Comparison of ENCODE assay signal across 20 mouse cellular contexts in the genomic region with DNA sequence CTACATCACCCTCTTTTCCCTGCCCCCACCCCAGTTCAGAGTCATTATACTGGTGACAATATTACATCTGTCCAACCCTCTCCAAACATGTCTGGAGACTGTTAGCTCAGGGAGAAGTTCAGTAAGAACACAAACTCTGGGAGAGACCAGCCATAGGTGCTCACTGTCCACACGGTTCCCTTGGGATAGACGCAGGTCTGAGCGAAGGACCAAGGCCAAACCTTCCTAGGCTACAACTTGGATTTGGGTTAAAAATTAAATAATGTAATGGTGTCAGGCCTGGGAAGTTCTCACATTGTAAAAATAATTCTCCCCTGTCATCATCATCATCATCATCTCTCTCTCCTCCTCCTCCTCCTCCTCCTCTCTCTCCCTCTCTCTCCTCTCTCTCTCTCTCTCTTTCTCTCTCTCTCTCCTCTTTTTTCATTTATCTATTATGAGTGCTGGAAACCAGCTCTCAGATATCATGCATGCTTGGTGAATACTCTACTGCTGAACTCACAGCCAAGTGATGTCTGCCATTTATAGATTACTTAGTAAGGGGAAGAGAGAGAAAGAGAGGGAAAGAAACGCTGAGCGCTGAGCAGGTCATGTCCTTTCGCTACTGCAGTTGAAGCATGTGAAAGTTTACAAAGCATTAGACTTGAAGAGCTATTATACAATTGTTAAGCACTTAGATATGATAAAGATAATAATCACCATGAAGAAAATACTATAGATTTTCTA.
"Had no signal": no experiment of that assay in that cellular context is flagged by ENCODE, and none has a peak within 500 bp of the region (broad histone marks: within the 10 kb centered on the region; RNA-seq: fewer than 3 reads in every experiment).

No protein-coding gene starts in this region.

- H3K27me3 ChIP-seq: heart, embryonic 12.5 days; hindbrain, embryonic 13.5 days; hindbrain, embryonic 15.5 days; limb, embryonic 13.5 days; limb, embryonic 15.5 days; liver, embryonic 12.5 days had no signal

- H3K4me1 ChIP-seq: limb, embryonic 15.5 days; liver, embryonic 12.5 days had no signal

- H3K9me3 ChIP-seq: heart, embryonic 10.5 days; heart, embryonic 12.5 days; hindbrain, embryonic 13.5 days; hindbrain, embryonic 15.5 days; limb, embryonic 13.5 days; limb, embryonic 15.5 days; liver, embryonic 12.5 days had no signal

- H3K4me2 ChIP-seq: heart, embryonic 12.5 days; hindbrain, embryonic 13.5 days; hindbrain, embryonic 15.5 days; limb, embryonic 13.5 days; limb, embryonic 15.5 days; liver, embryonic 12.5 days had no signal

- H3K4me3 ChIP-seq: heart, embryonic 10.5 days; heart, embryonic 12.5 days; hindbrain, embryonic 13.5 days; hindbrain, embryonic 15.5 days; limb, embryonic 13.5 days; limb, embryonic 15.5 days; liver, embryonic 12.5 days had no signal

- DNase-seq: forebrain, postnatal 0 days; gastrocnemius, postnatal 14 days; gastrocnemius, postnatal 36 days; heart, adult 18-20 months; heart, postnatal 10 days; layer of hippocampus, adult 9-11 months; layer of hippocampus, postnatal 36 days; left cerebral cortex, postnatal 4 days; lung, adult 18-20 months had no signal

- ATAC-seq: forebrain, postnatal 0 days; hindbrain, postnatal 0 days; intestine, embryonic 16.5 days; liver, embryonic 12.5 days had no signal

- H3K9ac ChIP-seq: forebrain, postnatal 0 days; heart, embryonic 12.5 days; hindbrain, embryonic 13.5 days; hindbrain, embryonic 15.5 days; limb, embryonic 13.5 days; limb, embryonic 15.5 days; liver, embryonic 12.5 days; liver, embryonic 14.5 days had no signal

- H3K36me3 ChIP-seq: heart, embryonic 10.5 days; heart, embryonic 12.5 days; hindbrain, embryonic 13.5 days; hindbrain, embryonic 15.5 days; limb, embryonic 13.5 days; limb, embryonic 15.5 days; liver, embryonic 12.5 days had no signal

- H3K27ac ChIP-seq: heart, embryonic 10.5 days; hindbrain, embryonic 13.5 days; hindbrain, embryonic 15.5 days; hindbrain, postnatal 0 days; kidney, postnatal 0 days; limb, embryonic 13.5 days; limb, embryonic 15.5 days; liver, embryonic 12.5 days; liver, embryonic 14.5 days had no signal
